Mouse (Mus musculus): ENCODE measurements around the gene Tprg.

Tprg gene

DNA sequence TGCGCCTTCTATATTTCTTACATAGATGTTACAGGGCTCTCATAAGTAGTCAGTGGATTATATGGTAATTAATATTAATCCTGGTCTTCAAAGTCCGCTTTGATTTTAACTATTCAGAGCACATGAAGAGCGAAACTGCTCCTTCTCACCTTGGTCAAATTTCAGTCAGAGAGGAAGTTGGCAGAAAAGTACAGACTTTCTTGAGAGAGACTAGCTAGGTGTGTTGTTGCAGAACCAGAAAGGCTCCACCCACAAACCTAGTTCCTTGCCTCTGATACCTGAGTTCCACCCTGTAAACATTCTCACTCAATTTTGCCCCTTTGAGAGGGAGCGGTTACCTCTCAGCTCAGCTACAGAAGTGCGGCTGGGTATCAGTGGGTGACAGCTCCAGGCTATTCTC is at the start of gene Tprg:
TSS of gene Tprg (plus strand) at position 301 of the 400 bp plus-strand sequence.
- no peak for DNase-seq (ENCODE audit: low read depth, low spot score)

DNA sequence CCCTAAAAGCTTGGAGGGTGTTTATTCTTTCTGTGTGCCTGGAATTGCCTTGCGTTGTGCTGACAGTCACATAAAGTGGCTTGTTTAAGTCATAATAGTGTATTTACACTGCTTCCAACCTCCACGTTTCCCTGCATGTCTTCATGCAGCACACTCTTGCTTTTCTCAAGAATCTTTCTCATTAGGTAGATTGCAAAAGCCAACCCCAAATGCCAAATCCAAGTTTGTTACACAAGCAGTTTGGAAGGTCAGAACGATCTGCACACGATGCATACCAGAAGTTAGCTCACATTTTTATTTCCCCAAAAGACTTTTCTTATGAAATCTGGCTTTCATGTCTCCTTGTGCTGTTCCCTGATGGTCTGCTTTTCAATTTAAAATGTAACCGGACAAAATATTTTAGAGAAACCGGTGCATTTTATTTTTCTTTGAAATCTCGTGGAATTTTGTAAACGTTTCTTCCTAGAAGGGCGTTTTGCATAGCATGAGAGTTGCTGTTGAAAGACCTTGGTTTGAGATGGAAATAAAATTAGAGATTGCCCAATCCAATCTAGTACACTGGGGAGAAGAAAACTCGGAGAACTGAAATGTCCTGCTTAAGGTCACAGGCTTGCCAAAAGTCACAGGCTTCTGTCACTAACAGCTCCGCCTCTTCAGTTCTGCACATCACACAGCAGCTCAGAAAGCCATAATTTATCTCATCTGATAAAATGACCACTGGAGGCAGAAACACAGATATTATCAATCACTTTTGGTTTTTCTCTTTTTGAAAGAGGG is 48.2 kb upstream of the Tprg start:
- DNase-seq (ENCODE audit: low read depth, low spot score) = no peak

GRCm38 (mm10) chr16:25248889-25249288 is 37.7 kb upstream of the Tprg start:
- no peak for DNase-seq (ENCODE audit: low read depth, low spot score)

- DNase-seq (ENCODE audit: low read depth, low spot score) = no peak
Measured at GRCm38 (mm10) chr16:25250129-25250749, 36.4 kb upstream of the Tprg start.

- no peak for DNase-seq (ENCODE audit: low read depth, low spot score)
Measured at GRCm38 (mm10) chr16:25251080-25251479, 35.5 kb upstream of the Tprg start.

GRCm38 (mm10) chr16:25254646-25255045 is 32.0 kb upstream of the Tprg start:
- no peak for DNase-seq (ENCODE audit: low read depth, low spot score)

DNA sequence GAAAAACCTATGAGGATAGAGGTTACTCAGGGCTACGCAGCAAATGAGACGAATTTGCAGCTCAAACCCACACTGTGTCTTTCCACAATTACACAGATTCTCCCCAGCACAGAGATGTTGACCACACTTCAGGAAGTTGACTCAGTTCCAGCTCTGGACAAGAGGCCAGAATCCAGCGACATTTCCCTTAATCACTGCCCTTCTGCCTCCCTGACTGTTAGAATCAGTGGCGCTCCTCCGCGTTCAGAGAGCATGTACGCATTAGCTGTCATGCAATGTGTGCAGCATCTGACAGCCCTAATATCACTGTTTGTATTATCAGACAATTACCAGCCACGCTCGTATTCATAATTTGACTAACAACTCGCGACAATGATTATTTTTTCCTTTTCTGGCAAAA is 31.4 kb upstream of the Tprg start:
- no peak for DNase-seq (ENCODE audit: low read depth, low spot score)

DNA sequence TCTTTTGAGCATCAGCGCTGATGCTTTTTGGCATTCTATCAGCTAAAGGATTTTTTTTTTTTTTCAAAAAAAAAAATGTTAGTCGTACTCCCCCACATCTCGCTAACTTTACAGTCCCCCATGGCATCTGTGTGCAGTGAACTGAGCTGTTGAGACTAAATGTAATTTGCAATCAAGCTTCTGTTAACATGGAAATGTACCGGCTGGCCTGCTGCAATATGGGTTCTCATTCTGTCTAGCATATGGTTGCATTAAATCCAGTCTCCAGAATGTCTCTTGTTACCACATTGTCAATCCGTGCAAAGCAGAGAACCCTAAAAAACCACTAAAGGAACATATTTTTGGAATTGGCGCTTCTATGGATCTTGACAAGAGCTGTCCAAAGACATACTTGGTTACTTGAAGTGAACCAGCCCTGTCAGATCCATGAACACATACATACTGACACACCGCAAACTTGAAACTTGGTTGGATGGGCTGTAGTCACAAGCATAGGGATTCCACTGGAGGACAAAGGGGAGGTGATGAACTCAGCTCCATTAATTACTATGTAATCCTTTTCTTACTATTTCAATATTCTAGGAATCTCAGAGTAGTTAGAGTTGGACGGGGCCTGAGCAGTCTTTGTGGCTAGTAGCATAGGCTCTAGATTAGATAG is 30.9 kb upstream of the Tprg start:
- no peak for DNase-seq (ENCODE audit: low read depth, low spot score)

DNA sequence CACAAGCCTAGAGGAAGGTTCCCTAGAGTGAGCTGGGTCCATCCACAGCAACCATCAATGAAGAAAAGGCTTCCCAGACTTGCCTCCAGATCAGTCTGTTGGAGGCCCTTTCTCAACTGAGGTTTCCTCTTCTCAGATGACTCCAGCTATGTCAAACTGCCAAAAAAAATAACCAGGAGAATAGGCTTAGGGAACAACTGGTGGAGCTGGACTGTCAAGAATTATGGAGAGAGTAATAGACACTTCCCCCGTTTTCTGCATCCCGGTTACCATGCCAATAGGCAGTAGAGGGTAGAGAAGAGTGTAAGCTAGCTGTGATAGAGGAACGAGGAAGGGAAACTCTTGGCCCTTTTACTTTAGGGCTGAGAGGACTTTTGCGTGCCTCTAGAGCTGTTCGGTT is 24.3 kb upstream of the Tprg start:
- DNase-seq (ENCODE audit: low read depth, low spot score) = no peak

GRCm38 (mm10) chr16:25262965-25263364 is 23.7 kb upstream of the Tprg start:
- peak; percentile 4 for DNase-seq (ENCODE audit: low read depth, low spot score)

- peak; percentile 81 for DNase-seq (ENCODE audit: low read depth, low spot score)
Measured at GRCm38 (mm10) chr16:25263520-25264149, 23.0 kb upstream of the Tprg start.

DNA sequence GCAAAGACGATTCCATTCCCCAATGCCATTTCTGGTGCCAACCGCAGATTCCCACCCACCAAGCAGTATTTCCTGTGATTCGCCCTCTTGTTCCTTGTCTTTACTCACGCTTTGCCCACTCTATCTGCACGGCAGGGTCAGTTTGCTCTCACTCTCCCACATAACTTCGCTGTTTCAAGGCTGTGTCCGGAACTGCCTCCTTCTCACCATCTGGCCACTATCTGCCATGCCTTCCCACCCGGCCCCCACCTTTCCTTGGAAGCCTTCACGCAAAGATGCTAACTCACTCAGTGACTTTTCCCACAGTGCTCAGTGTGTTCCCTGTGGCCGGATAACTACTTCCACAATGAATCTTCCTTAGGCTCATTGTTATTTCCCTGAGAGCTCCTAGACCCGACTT is 21.4 kb upstream of the Tprg start:
- DNase-seq (ENCODE audit: low read depth, low spot score) = no peak

- no peak for DNase-seq (ENCODE audit: low read depth, low spot score)
Measured at GRCm38 (mm10) chr16:25268276-25268675, 18.3 kb upstream of the Tprg start.

- no peak for DNase-seq (ENCODE audit: low read depth, low spot score)
Measured at GRCm38 (mm10) chr16:25282563-25282962, 4.1 kb upstream of the Tprg start.

DNA sequence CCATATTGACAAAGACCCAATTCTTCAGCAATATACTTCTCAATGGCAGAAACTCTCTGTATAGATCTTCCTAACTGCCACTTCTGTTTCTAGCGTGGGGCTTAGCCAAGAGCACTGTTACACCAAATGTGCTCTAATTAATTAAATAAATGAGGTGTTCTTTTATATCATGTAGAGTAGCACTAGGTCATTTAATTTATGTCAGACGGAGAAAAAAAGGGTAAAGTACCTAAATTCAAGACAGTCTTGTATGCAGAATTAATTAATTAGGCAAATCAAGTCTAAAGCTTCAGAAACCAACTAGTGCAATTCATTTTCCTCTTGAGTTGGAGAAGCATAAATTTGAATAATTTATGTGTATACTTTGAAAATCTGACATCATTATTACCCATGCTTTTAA is 7.1 kb downstream of the Tprg start:
- DNase-seq (ENCODE audit: low read depth, low spot score) = no peak

GRCm38 (mm10) chr16:25295546-25295945 is 8.9 kb downstream of the Tprg start:
- DNase-seq (ENCODE audit: low read depth, low spot score) = no peak

- no peak for DNase-seq (ENCODE audit: low read depth, low spot score)
Measured at GRCm38 (mm10) chr16:25296746-25297145, 10.1 kb downstream of the Tprg start.

DNA sequence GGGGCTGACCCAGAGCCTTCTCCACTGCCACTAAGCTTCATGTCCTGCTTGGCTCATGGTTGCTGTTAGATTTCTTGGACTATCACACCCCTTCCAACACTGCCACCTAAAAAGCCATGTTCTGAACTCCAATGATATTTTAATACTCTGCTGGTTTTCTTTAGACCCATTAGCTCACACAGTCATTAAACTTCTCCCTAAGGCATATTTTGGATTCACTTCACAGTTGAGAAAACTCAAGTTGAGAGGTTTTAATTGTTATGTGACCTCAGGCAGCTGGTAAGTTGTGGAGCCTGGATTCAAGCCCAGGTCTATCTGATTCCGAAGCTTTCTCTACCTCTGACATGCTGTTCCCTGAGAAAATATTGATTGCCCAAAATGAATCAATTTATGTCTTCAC is 11.6 kb downstream of the Tprg start:
- no peak for DNase-seq (ENCODE audit: low read depth, low spot score)

DNA sequence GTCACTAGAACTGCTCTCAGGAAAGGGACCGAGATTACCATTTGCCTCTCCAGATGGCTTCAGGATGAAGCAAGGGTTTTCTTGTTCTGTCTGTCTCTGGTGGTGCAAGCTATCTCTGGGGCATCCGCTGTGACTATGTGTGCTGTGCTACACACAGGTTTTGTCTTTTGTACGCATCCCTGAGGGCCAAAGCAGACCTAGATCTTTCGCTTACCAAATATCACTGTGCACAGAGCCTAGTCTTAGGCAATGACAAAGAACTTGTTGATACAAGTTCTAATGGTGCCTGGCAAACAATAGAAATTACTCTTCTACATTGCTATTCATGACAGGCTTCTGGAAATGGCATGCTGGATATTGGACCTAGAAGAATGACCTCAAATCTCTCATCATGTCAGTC is 16.0 kb downstream of the Tprg start:
- no peak for DNase-seq (ENCODE audit: low read depth, low spot score)

DNA sequence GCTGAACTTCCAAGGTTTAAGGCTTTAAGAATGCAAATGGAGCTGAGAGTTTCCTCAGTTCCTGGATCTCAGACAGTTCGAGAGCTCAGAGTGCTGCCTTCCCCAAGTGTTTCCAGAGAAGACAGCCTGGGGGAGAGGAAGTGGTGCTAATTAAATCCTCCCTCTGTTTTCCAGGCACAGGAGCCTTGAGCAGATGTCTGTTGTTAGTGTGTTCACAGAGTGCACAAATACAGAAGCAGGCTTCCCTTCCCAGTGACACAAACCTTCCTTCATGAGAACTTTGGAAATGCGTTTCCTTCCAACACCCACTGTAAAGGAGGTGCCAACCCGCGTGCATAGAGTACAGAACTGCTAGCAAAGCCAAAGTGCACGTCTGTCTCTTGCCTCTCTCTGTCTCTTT is 27.4 kb downstream of the Tprg start:
- peak; percentile 36 for DNase-seq (ENCODE audit: low read depth, low spot score)

DNA sequence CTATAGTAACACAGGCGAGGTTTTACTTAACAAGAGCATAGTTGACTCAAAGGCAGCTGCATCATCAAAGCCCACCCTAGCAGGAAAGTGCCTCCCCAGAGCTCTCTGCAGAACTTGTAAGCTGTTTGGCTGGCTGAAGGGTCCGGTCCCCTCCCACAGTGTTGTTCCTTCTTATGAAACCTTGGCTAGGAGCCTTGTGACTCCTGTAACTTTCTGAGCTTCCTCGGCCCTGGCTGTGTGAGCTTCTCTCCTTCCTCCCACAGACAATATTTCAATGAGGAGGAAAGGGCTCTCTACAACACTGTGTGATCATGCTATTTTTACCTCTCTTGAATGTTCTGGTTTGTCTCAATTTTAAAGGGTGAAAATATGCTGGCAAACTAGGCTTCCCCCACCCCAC is 28.5 kb downstream of the Tprg start:
- no peak for DNase-seq (ENCODE audit: low read depth, low spot score)

GRCm38 (mm10) chr16:25325631-25326238 is 39.1 kb downstream of the Tprg start:
- DNase-seq (ENCODE audit: low read depth, low spot score) = no peak

All from ZHBTc4 (cell line).